Mouse (Mus musculus) forebrain, embryonic 16.5 days (tissue): ENCODE results near the gene Stard9. TPM values are rescaled to one million over a fixed set of nuclear protein-coding genes. Genes with fewer than 3 reads are reported as not detected.
A peak's percentile ranks its signal among the peaks of the same experiment; 100 is the strongest.

Source experiments
- ATAC-seq: fragments of 200-750 bp; cut with Nextera tagmentation; 2 replicates; pipeline ENCODE4 v1.8.0; 2017; ENCODE audit warnings: mild to moderate bottlenecking, moderate library complexity
- H3K27ac ChIP-seq: fragments of 300-500 bp; sonication (generic); 2 replicates; pipeline ENCODE4 v1.5.1; 2014; ENCODE audit warnings: low read length, control low read depth
- H3K27me3 ChIP-seq: fragments of 300-500 bp; sonication (generic); replicated peaks from 2 replicates; pipeline ENCODE4 v1.6.1; 2014; ENCODE audit warnings: low read length; ENCODE audit not compliant: control insufficient read depth, insufficient read depth
- H3K36me3 ChIP-seq: fragments of 300-500 bp; sonication (generic); 2 replicates; pipeline ENCODE4 v1.6.1; 2014; ENCODE audit not compliant: control insufficient read depth, insufficient read depth
- H3K4me1 ChIP-seq: fragments of 300-500 bp; sonication (generic); replicated peaks from 2 replicates; pipeline ENCODE4 v1.6.1; 2014; ENCODE audit warnings: low read length; ENCODE audit not compliant: control insufficient read depth, insufficient read depth
- H3K4me2 ChIP-seq: fragments of 300-500 bp; sonication (generic); 2 replicates; pipeline ENCODE4 v1.6.1; 2014; ENCODE audit warnings: mild to moderate bottlenecking, low read length, control low read depth
- H3K4me3 ChIP-seq: fragments of 300-500 bp; sonication (generic); replicated peaks from 2 replicates; pipeline ENCODE4 v1.5.1; 2014; ENCODE audit warnings: mild to moderate bottlenecking, low read length, control low read depth
- H3K9ac ChIP-seq: fragments of 300-500 bp; sonication (generic); replicated peaks from 2 replicates; pipeline ENCODE4 v1.6.1; 2014; ENCODE audit warnings: low read depth, low read length, control low read depth
- H3K9me3 ChIP-seq: fragments of 300-500 bp; sonication (generic); 2 replicates; pipeline ENCODE4 v1.6.1; 2016; ENCODE audit warnings: low read length; ENCODE audit not compliant: control insufficient read depth
- WGBS: fragments of 180-500 bp; shearing (Covaris S2); extraction: QIAGEN DNeasy Blood & Tissue Kit; methylation state at CpG from one replicate; pipeline ENCODE4 v1.1.7; 2014; 5-methylcytosine and 5-hydroxymethylcytosine counted together
- polyA plus RNA-seq: library from polyadenylated mRNA; unstranded; fragments of >200 nt; fragmentation: Nextera tagmentation; extraction: Ambion mirVana; gene quantifications from 2 replicates; pipeline ENCODE4 v1.2.1, GENCODE M21; 2015

Gene Stard9
- 3.2 and 4.2 TPM in 2 replicates for polyA plus RNA-seq

- Histone ChIP-seq H3K27me3 (no peaks in the 10 kb centered on the region), H3K4me3 (peak within 1 kb of the TSS; percentile 67), H3K36me3 (no peaks in the 10 kb centered on the region), H3K4me2 (peak within 1 kb of the TSS; percentile 76), H3K27ac (peak within 1 kb of the TSS; percentile 6; the same call in 1 of the 2 replicates), H3K9ac (peak within 1 kb of the TSS; percentile 71), H3K4me1 (peaks cover 8% of the 10 kb centered on the region), H3K9me3 (no peaks in the 10 kb centered on the region)
- WGBS, result 1% methylated on average over 33 of the region's 36 CpGs
- peak; percentile 100 for ATAC-seq
Measured at GRCm38 (mm10) chr2:120628886-120629735, at the start of gene Stard9. Gene Stard9 (plus strand): TSS chr2:120629121.

- no peak overlapping the region for H3K4me3 ChIP-seq
- H3K27ac ChIP-seq, result no peak overlapping the region
- H3K9me3 ChIP-seq, result no peaks in the 10 kb centered on the region
- 82% methylated on average over 5 of the region's 5 CpGs for WGBS
- ATAC-seq, result no peak
- no peaks in the 10 kb centered on the region for H3K4me1 ChIP-seq
- H3K36me3 ChIP-seq, result peaks cover 2% of the 10 kb centered on the region; the same call in 1 of the 2 replicates
- no peak overlapping the region for H3K9ac ChIP-seq
- no peak overlapping the region for H3K4me2 ChIP-seq
- H3K27me3 ChIP-seq, result no peaks in the 10 kb centered on the region
Measured at GRCm38 (mm10) chr2:120589759-120590158, 39.2 kb upstream of the Stard9 start.

- H3K27me3 ChIP-seq, result no peaks in the 10 kb centered on the region
- H3K27ac ChIP-seq, result no peak overlapping the region
- H3K4me3 ChIP-seq, result no peak overlapping the region
- peaks cover 10% of the 10 kb centered on the region for H3K36me3 ChIP-seq
- no peaks in the 10 kb centered on the region for H3K4me1 ChIP-seq
- 84% methylated on average over 1 of the region's 1 CpGs for WGBS
- H3K9me3 ChIP-seq, result no peaks in the 10 kb centered on the region
- no peak overlapping the region for H3K4me2 ChIP-seq
- no peak for ATAC-seq
- no peak overlapping the region for H3K9ac ChIP-seq
Measured at GRCm38 (mm10) chr2:120592227-120592626, 36.7 kb upstream of the Stard9 start.

- Histone ChIP-seq H3K27me3 (no peaks in the 10 kb centered on the region), H3K27ac (no peak overlapping the region), H3K4me3 (no peak overlapping the region), H3K9me3 (no peaks in the 10 kb centered on the region), H3K4me1 (no peaks in the 10 kb centered on the region), H3K4me2 (no peak overlapping the region), H3K36me3 (peaks cover 23% of the 10 kb centered on the region), H3K9ac (no peak overlapping the region)
- 97% methylated on average over 2 of the region's 2 CpGs for WGBS
- no peak for ATAC-seq
Measured at GRCm38 (mm10) chr2:120597734-120598133, 31.2 kb upstream of the Stard9 start.

GRCm38 (mm10) chr2:120599506-120599905 lies 29.4 kb upstream of the Stard9 start:
- Histone ChIP-seq H3K9ac (no peak overlapping the region), H3K9me3 (no peaks in the 10 kb centered on the region), H3K4me1 (no peaks in the 10 kb centered on the region), H3K4me2 (no peak overlapping the region), H3K4me3 (no peak overlapping the region), H3K27ac (no peak overlapping the region), H3K36me3 (peaks cover 23% of the 10 kb centered on the region), H3K27me3 (no peaks in the 10 kb centered on the region)
- WGBS, result 85% methylated on average over 4 of the region's 4 CpGs
- ATAC-seq, result no peak

GRCm38 (mm10) chr2:120606021-120606690 lies 22.8 kb upstream of the Stard9 start:
- H3K27me3 ChIP-seq, result no peaks in the 10 kb centered on the region
- no peak for ATAC-seq
- no peak overlapping the region for H3K27ac ChIP-seq
- H3K4me1 ChIP-seq, result peaks cover 18% of the 10 kb centered on the region
- H3K4me3 ChIP-seq, result no peak overlapping the region
- no peaks in the 10 kb centered on the region for H3K9me3 ChIP-seq
- no peak overlapping the region for H3K9ac ChIP-seq
- WGBS, result 86% methylated on average over 6 of the region's 6 CpGs
- H3K36me3 ChIP-seq, result peaks cover 10% of the 10 kb centered on the region; the same call in 1 of the 2 replicates
- H3K4me2 ChIP-seq, result no peak overlapping the region

GRCm38 (mm10) chr2:120608830-120609723 lies 19.8 kb upstream of the Stard9 start, which contains the start of the genes Haus2 and Lrrc57:
Gene Haus2 (plus strand): TSS chr2:120609383.
Gene Lrrc57 (minus strand): TSS chr2:120609520.
- no peaks in the 10 kb centered on the region for H3K9me3 ChIP-seq
- under 1% methylated on average over 52 of the region's 52 CpGs for WGBS
- peak within 1 kb of the TSS; percentile 90 for H3K9ac ChIP-seq
- peak; percentile 97 for ATAC-seq
- peak within 1 kb of the TSS; percentile 96 for H3K27ac ChIP-seq
- no peaks in the 10 kb centered on the region for H3K27me3 ChIP-seq
- H3K4me1 ChIP-seq, result peaks cover 18% of the 10 kb centered on the region
- H3K4me2 ChIP-seq, result peak within 1 kb of the TSS; percentile 92
- peak within 1 kb of the TSS; percentile 100 for H3K4me3 ChIP-seq
- peaks cover 10% of the 10 kb centered on the region; the same call in 1 of the 2 replicates for H3K36me3 ChIP-seq

GRCm38 (mm10) chr2:120616279-120617163 lies 12.4 kb upstream of the Stard9 start:
- Histone ChIP-seq H3K4me3 (no peak overlapping the region), H3K36me3 (peaks cover 13% of the 10 kb centered on the region), H3K9me3 (no peaks in the 10 kb centered on the region), H3K9ac (no peak overlapping the region), H3K4me2 (no peak overlapping the region), H3K4me1 (no peaks in the 10 kb centered on the region), H3K27me3 (no peaks in the 10 kb centered on the region), H3K27ac (no peak overlapping the region)
- ATAC-seq, result no peak
- 91% methylated on average over 5 of the region's 5 CpGs for WGBS
